Mouse (Mus musculus) embryonic facial prominence, embryonic 11.5 days (tissue): ENCODE results near the gene Rpl7l1. TPM values are rescaled to one million over a fixed set of nuclear protein-coding genes. Genes with fewer than 3 reads are reported as not detected.

Source experiments
- ATAC-seq: fragments of 200-750 bp; cut with Nextera tagmentation; replicated peaks from 2 replicates; pipeline ENCODE4 v1.8.0; 2017; ENCODE audit warnings: low read depth; ENCODE audit not compliant: insufficient number of reproducible peaks, low FRiP score, low TSS enrichment
- DNase-seq: peaks from one replicate; pipeline ENCODE4 v3.0.0-alpha.2; 2015; ENCODE audit warnings: low spot score
- H3K27ac ChIP-seq: fragments of 300-500 bp; sonication (generic); replicated peaks from 2 replicates; pipeline ENCODE4 v1.5.1; 2014; ENCODE audit warnings: mild to moderate bottlenecking, low read depth, low read length, control low read depth
- H3K27me3 ChIP-seq: fragments of 300-500 bp; sonication (generic); 2 replicates; pipeline ENCODE4 v1.6.1; 2014; ENCODE audit warnings: mild to moderate bottlenecking, low read length, moderate library complexity, mixed read lengths; ENCODE audit not compliant: control insufficient read depth, insufficient read depth
- H3K36me3 ChIP-seq: fragments of 300-500 bp; sonication (generic); replicated peaks from 2 replicates; pipeline ENCODE4 v1.6.1; 2014; ENCODE audit warnings: low read depth, mild to moderate bottlenecking, low read length, moderate library complexity, mixed read lengths; ENCODE audit not compliant: control insufficient read depth, insufficient read depth
- H3K4me1 ChIP-seq: fragments of 300-500 bp; sonication (generic); 2 replicates; pipeline ENCODE4 v1.6.1; 2014; ENCODE audit warnings: low read length, mixed read lengths; ENCODE audit not compliant: control insufficient read depth, insufficient read depth
- H3K4me2 ChIP-seq: fragments of 300-500 bp; sonication (generic); 2 replicates; pipeline ENCODE4 v1.6.1; 2014; ENCODE audit warnings: low read depth, mild to moderate bottlenecking, control low read depth, low read length, moderate library complexity
- H3K4me3 ChIP-seq: fragments of 300-500 bp; sonication (generic); 2 replicates; pipeline ENCODE4 v1.5.1; 2014; ENCODE audit warnings: low read depth, low read length, control low read depth
- H3K9ac ChIP-seq: fragments of 300-500 bp; sonication (generic); replicated peaks from 2 replicates; pipeline ENCODE4 v1.6.1; 2014; ENCODE audit warnings: mild to moderate bottlenecking, control low read depth, low read length
- H3K9me3 ChIP-seq: fragments of 300-500 bp; sonication (generic); replicated peaks from 2 replicates; pipeline ENCODE4 v1.6.1; 2016; ENCODE audit warnings: mild to moderate bottlenecking, low read length, inconsistent platforms, mixed read lengths; ENCODE audit not compliant: control insufficient read depth
- WGBS: fragments of 180-500 bp; shearing (Covaris S2); extraction: QIAGEN DNeasy Blood & Tissue Kit; methylation state at CpG from one replicate; pipeline ENCODE4 v1.1.7; 2014; 5-methylcytosine and 5-hydroxymethylcytosine counted together
- polyA plus RNA-seq: library from polyadenylated mRNA; unstranded; fragments of >200 nt; fragmentation: Nextera tagmentation; extraction: Ambion mirVana; gene quantifications from 2 replicates; pipeline ENCODE4 v1.2.1, GENCODE M21; 2014

Gene Rpl7l1
- polyA plus RNA-seq, 1 experiment from 2014 or later: 207 TPM

DNA sequence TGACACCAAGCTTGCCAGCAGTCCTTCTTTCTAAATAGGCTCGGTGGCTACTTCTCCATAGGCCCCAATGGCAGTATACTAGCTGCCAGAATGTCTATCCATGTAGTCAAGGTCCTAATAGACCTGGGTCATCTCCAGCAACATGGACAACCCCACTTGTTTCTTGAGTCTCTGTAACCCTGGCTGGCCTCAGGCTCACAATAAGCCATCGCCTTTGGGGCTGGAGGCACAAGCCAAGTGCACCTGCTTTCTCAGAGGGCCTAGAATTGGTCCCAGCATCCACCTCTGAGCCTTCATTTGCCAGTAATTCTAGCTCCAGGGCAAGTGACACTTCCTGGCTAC is 8.4 kb downstream of the Rpl7l1 start:
- no peaks in the 10 kb centered on the region; the same call in 1 of the 2 replicates for H3K4me1 ChIP-seq
- no peak overlapping the region for H3K4me2 ChIP-seq
- H3K36me3 ChIP-seq: peaks cover 16% of the 10 kb centered on the region
- DNase-seq (no peak), ATAC-seq (no peak)
- H3K27me3 ChIP-seq: no peaks in the 10 kb centered on the region
- 39% methylated on average over 2 of the region's 2 CpGs for WGBS
- no peaks in the 10 kb centered on the region for H3K9me3 ChIP-seq
- H3K27ac ChIP-seq: no peak overlapping the region
- no peak overlapping the region for H3K4me3 ChIP-seq
- no peak overlapping the region for H3K9ac ChIP-seq

GRCm38 (mm10) chr17:46773278-46774130 is 9.0 kb downstream of the Rpl7l1 start:
- DNase-seq (peak; percentile 43), ATAC-seq (no peak)
- H3K4me3 ChIP-seq: peak overlapping the region; percentile 84
- no peak overlapping the region; the same call in 1 of the 2 replicates for H3K27ac ChIP-seq
- peaks cover 11% of the 10 kb centered on the region for H3K36me3 ChIP-seq
- peak overlapping the region; percentile 93 for H3K4me2 ChIP-seq
- no peaks in the 10 kb centered on the region; the same call in 1 of the 2 replicates for H3K4me1 ChIP-seq
- WGBS: 8% methylated on average over 19 of the region's 20 CpGs
- no peaks in the 10 kb centered on the region for H3K27me3 ChIP-seq
- peak overlapping the region; percentile 86 for H3K9ac ChIP-seq
- H3K9me3 ChIP-seq: no peaks in the 10 kb centered on the region

DNA sequence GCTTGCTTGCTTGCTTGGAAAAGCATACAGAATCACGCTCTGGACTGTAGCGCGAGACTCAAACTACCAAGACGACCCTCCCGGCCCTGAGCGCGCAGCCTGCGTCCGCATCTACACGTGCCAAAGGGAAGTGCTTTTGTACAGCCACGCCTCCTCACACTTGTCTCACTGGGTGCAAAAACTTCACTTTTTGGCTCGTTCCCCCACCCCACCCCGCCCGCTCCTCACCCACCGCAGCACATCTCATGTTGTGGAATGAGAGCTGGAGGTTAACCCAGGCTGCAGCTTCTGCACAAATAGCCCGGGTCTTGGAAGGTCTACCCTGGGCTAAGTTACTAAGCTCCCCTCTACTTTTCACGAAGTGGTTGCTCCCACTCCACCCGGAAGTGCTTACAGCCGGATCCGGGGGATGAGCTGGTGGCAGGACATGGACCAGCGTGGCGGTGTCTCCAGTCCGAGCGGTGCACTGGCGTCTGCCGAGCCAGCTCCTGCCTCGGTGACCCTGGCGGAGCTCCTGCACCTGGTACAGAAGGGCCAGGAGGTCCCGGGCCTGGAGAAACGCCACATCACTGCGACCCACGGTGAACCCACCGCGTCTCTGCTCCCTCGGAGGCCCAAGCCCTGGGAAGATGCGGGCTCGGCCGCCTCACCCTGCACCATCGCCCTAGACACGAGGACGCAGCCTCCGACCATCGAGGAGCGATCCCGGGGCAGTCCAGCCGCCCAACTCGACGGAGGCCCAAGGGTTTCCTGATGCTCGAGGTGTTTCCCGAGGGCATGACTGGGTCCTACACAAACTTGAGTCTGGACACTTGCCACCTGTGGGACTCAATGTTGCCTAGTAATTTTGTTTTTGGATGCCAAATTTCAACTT is 9.8 kb downstream of the Rpl7l1 start, which contains the start of gene 2310039H08Rik:
Gene 2310039H08Rik, plus strand, starts transcription at position 232 of the 874 bp plus-strand sequence.
- Histone ChIP-seq H3K4me1 (no peaks in the 10 kb centered on the region; the same call in 1 of the 2 replicates), H3K36me3 (peaks cover 6% of the 10 kb centered on the region), H3K4me2 (peak within 1 kb of the TSS; percentile 93), H3K27me3 (no peaks in the 10 kb centered on the region), H3K27ac (peak within 1 kb of the TSS; percentile 52), H3K9ac (peak within 1 kb of the TSS; percentile 86), H3K9me3 (no peaks in the 10 kb centered on the region), H3K4me3 (peak within 1 kb of the TSS; percentile 84)
- WGBS: under 1% methylated on average over 50 of the region's 50 CpGs
- DNase-seq (peak; percentile 91), ATAC-seq (peak; percentile 91)

DNA sequence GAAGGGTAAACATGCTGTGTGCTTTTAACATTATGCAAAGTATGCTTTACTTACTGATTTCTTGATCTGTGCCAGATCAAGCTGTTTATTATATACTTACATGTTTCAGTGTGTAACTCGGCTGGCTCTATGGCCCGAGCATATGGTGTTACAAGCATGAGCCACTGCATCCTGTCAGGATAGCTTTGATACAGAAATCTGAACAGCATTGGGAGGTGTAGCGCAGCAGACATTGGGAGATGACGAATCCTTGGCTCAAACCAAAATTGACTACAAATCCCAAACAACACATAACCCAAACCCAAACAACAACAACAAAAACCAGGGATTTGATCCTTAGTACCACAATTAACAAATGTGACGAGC is 10.5 kb downstream of the Rpl7l1 start:
- Histone ChIP-seq H3K27ac (0 out of 2 replicates have a peak overlapping the region, but pooled peaks have one; percentile 52), H3K4me1 (no peaks in the 10 kb centered on the region; the same call in 1 of the 2 replicates), H3K9ac (peak overlapping the region; percentile 86), H3K4me2 (peak overlapping the region; percentile 93), H3K4me3 (peak overlapping the region; percentile 84), H3K27me3 (no peaks in the 10 kb centered on the region), H3K36me3 (peaks cover 6% of the 10 kb centered on the region), H3K9me3 (no peaks in the 10 kb centered on the region)
- ATAC-seq (0 out of 2 replicates have a peak, but pooled peaks have one; percentile 30), DNase-seq (no peak)
- WGBS: 9% methylated on average over 5 of the region's 5 CpGs

GRCm38 (mm10) chr17:46771616-46772015 is 10.9 kb downstream of the Rpl7l1 start:
- no peak overlapping the region for H3K27ac ChIP-seq
- ATAC-seq (no peak), DNase-seq (no peak)
- 59% methylated on average over 17 of the region's 17 CpGs for WGBS
- peak overlapping the region; percentile 86 for H3K9ac ChIP-seq
- no peaks in the 10 kb centered on the region for H3K27me3 ChIP-seq
- H3K36me3 ChIP-seq: peaks cover 6% of the 10 kb centered on the region
- no peaks in the 10 kb centered on the region for H3K9me3 ChIP-seq
- peak overlapping the region; percentile 93 for H3K4me2 ChIP-seq
- H3K4me3 ChIP-seq: peak overlapping the region; percentile 84
- no peaks in the 10 kb centered on the region; the same call in 1 of the 2 replicates for H3K4me1 ChIP-seq

DNA sequence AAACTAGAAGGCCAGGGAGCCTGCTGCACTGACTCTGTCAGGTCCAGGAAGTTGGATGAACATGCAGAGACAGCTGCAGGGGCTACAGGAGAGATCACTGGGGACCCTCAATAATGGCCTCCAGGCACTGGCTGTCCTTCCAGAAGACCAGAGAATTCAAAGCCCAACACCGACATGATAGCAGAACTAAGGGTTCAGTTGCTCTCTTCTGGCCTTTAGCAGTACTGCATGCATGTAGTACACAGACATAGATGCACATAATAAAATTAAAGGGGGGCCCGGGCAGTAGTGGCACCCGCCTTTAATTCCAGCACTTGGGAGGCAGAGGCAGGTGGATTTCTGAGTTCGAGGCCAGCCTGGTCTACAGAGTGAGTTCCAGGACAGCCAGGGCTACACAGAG is 11.4 kb downstream of the Rpl7l1 start:
- ATAC-seq: no peak
- Histone ChIP-seq H3K4me1 (no peaks in the 10 kb centered on the region; the same call in 1 of the 2 replicates), H3K9ac (no peak overlapping the region), H3K27ac (no peak overlapping the region), H3K4me3 (no peak overlapping the region), H3K9me3 (no peaks in the 10 kb centered on the region), H3K27me3 (no peaks in the 10 kb centered on the region), H3K36me3 (peaks cover 4% of the 10 kb centered on the region; the same call in 1 of the 2 replicates), H3K4me2 (no peak overlapping the region)
- 81% methylated on average over 4 of the region's 4 CpGs for WGBS
- DNase-seq: no peak

GRCm38 (mm10) chr17:46770546-46770945 is 11.9 kb downstream of the Rpl7l1 start:
- H3K27me3 ChIP-seq: no peaks in the 10 kb centered on the region
- no peak for DNase-seq
- no peaks in the 10 kb centered on the region; the same call in 1 of the 2 replicates for H3K36me3 ChIP-seq
- H3K4me1 ChIP-seq: no peaks in the 10 kb centered on the region; the same call in 1 of the 2 replicates
- no peak overlapping the region for H3K27ac ChIP-seq
- no peak overlapping the region for H3K9ac ChIP-seq
- H3K9me3 ChIP-seq: no peaks in the 10 kb centered on the region
- WGBS: 88% methylated on average over 11 of the region's 11 CpGs
- no peak overlapping the region for H3K4me3 ChIP-seq
- no peak overlapping the region for H3K4me2 ChIP-seq
- no peak for ATAC-seq
